Mouse (Mus musculus): ENCODE data around the gene Axin2. TPM values are rescaled to one million over a fixed set of nuclear protein-coding genes. Genes with fewer than 3 reads are reported as not detected.

Axin2 gene
- polyA plus RNA-seq, 1 experiment from 2014 or later, result 6.5 TPM

GRCm38 (mm10) chr11:108923188-108923575, 3.0 kb downstream of the Axin2 start:
- peak overlapping the region; percentile 17 for H3K9ac ChIP-seq (ENCODE audit: low read length)
- peaks cover 43% of the 10 kb centered on the region for H3K4me1 ChIP-seq (replicated peaks; ENCODE audit: control insufficient read depth, insufficient read depth, low read length)
- H3K36me3 ChIP-seq (ENCODE audit: control insufficient read depth, insufficient read depth, low read length), result no peaks in the 10 kb centered on the region
- DNase-seq (ENCODE audit: low spot score), result no peak
- no peaks in the 10 kb centered on the region for H3K9me3 ChIP-seq (ENCODE audit: control insufficient read depth, low read length)
- H3K4me3 ChIP-seq (ENCODE audit: low read depth, low read length), result peak overlapping the region; percentile 83
- 8% methylated on average over 17 of the region's 17 CpGs for WGBS
- H3K4me2 ChIP-seq (ENCODE audit: low read length), result peak overlapping the region; percentile 48
- no peak for ATAC-seq (replicated peaks; ENCODE audit: low FRiP score, low TSS enrichment, low read depth)
- 0 out of 2 replicates have a peak, but pooled peaks cover 3% of the 10 kb centered on the region for H3K27me3 ChIP-seq (replicated peaks; ENCODE audit: control insufficient read depth, insufficient read depth, low read length)
- H3K27ac ChIP-seq (ENCODE audit: low read depth), result no peak overlapping the region

DNA sequence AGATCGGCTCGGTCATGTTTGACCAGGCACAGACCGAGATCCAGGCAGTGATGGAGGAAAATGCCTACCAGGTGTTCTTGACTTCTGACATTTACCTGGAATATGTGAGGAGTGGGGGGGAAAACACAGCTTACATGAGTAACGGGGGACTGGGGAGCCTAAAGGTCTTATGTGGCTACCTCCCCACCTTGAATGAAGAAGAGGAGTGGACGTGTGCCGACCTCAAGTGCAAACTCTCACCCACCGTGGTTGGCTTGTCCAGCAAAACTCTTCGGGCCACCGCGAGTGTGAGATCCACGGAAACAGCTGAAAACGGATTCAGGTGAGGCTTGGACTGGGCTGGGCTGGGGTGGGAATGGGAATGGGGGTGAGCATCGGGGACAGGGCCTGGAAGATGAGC, 3.6 kb downstream of the Axin2 start:
- ATAC-seq (replicated peaks; ENCODE audit: low FRiP score, low TSS enrichment, low read depth), result no peak
- 43% methylated on average over 13 of the region's 13 CpGs for WGBS
- Histone ChIP-seq H3K27ac (ENCODE audit: low read depth) (no peak overlapping the region), H3K9ac (ENCODE audit: low read length) (no peak overlapping the region), H3K9me3 (ENCODE audit: control insufficient read depth, low read length) (no peaks in the 10 kb centered on the region), H3K36me3 (ENCODE audit: control insufficient read depth, insufficient read depth, low read length) (no peaks in the 10 kb centered on the region), H3K27me3 (replicated peaks; ENCODE audit: control insufficient read depth, insufficient read depth, low read length) (0 out of 2 replicates have a peak, but pooled peaks cover 3% of the 10 kb centered on the region), H3K4me2 (ENCODE audit: low read length) (peak overlapping the region; percentile 48), H3K4me1 (replicated peaks; ENCODE audit: control insufficient read depth, insufficient read depth, low read length) (peaks cover 45% of the 10 kb centered on the region), H3K4me3 (ENCODE audit: low read depth, low read length) (peak overlapping the region; percentile 83)
- DNase-seq (ENCODE audit: low spot score), result no peak

- WGBS, result 13% methylated on average over 5 of the region's 5 CpGs
- Histone ChIP-seq H3K9ac (ENCODE audit: low read length) (no peak overlapping the region), H3K4me3 (ENCODE audit: low read depth, low read length) (peak overlapping the region; percentile 8; the same call in 1 of the 2 replicates), H3K36me3 (ENCODE audit: control insufficient read depth, insufficient read depth, low read length) (no peaks in the 10 kb centered on the region), H3K9me3 (ENCODE audit: control insufficient read depth, low read length) (no peaks in the 10 kb centered on the region), H3K27ac (ENCODE audit: low read depth) (no peak overlapping the region), H3K4me1 (replicated peaks; ENCODE audit: control insufficient read depth, insufficient read depth, low read length) (peaks cover 50% of the 10 kb centered on the region), H3K4me2 (ENCODE audit: low read length) (peak overlapping the region; percentile 48), H3K27me3 (replicated peaks; ENCODE audit: control insufficient read depth, insufficient read depth, low read length) (0 out of 2 replicates have a peak, but pooled peaks cover 3% of the 10 kb centered on the region)
- ATAC-seq (replicated peaks; ENCODE audit: low FRiP score, low TSS enrichment, low read depth) (no peak), DNase-seq (ENCODE audit: low spot score) (no peak)
Measured at GRCm38 (mm10) chr11:108924346-108924745, 4.2 kb downstream of the Axin2 start.

GRCm38 (mm10) chr11:108925202-108925601, 5.1 kb downstream of the Axin2 start:
- no peak overlapping the region for H3K27ac ChIP-seq (ENCODE audit: low read depth)
- H3K27me3 ChIP-seq (replicated peaks; ENCODE audit: control insufficient read depth, insufficient read depth, low read length), result 0 out of 2 replicates have a peak, but pooled peaks cover 3% of the 10 kb centered on the region
- H3K4me2 ChIP-seq (ENCODE audit: low read length), result peak overlapping the region; percentile 48
- ATAC-seq (replicated peaks; ENCODE audit: low FRiP score, low TSS enrichment, low read depth), result no peak
- no peaks in the 10 kb centered on the region for H3K9me3 ChIP-seq (ENCODE audit: control insufficient read depth, low read length)
- H3K9ac ChIP-seq (ENCODE audit: low read length), result no peak overlapping the region
- H3K4me3 ChIP-seq (ENCODE audit: low read depth, low read length), result peak overlapping the region; percentile 8; the same call in 1 of the 2 replicates
- DNase-seq (ENCODE audit: low spot score), result peak; percentile 91
- peaks cover 50% of the 10 kb centered on the region for H3K4me1 ChIP-seq (replicated peaks; ENCODE audit: control insufficient read depth, insufficient read depth, low read length)
- WGBS, result 21% methylated on average over 6 of the region's 6 CpGs
- H3K36me3 ChIP-seq (ENCODE audit: control insufficient read depth, insufficient read depth, low read length), result no peaks in the 10 kb centered on the region

- DNase-seq (ENCODE audit: low spot score) (no peak), ATAC-seq (replicated peaks; ENCODE audit: low FRiP score, low TSS enrichment, low read depth) (no peak)
- no peaks in the 10 kb centered on the region for H3K9me3 ChIP-seq (ENCODE audit: control insufficient read depth, low read length)
- WGBS, result 75% methylated on average over 9 of the region's 9 CpGs
- H3K27me3 ChIP-seq (replicated peaks; ENCODE audit: control insufficient read depth, insufficient read depth, low read length), result 0 out of 2 replicates have a peak, but pooled peaks cover 3% of the 10 kb centered on the region
- peaks cover 50% of the 10 kb centered on the region for H3K4me1 ChIP-seq (replicated peaks; ENCODE audit: control insufficient read depth, insufficient read depth, low read length)
- no peak overlapping the region for H3K4me3 ChIP-seq (ENCODE audit: low read depth, low read length)
- no peak overlapping the region for H3K27ac ChIP-seq (ENCODE audit: low read depth)
- H3K36me3 ChIP-seq (ENCODE audit: control insufficient read depth, insufficient read depth, low read length), result peaks cover 3% of the 10 kb centered on the region; the same call in 1 of the 2 replicates
- H3K4me2 ChIP-seq (ENCODE audit: low read length), result no peak overlapping the region
- H3K9ac ChIP-seq (ENCODE audit: low read length), result no peak overlapping the region
Measured at GRCm38 (mm10) chr11:108925826-108926225, 5.7 kb downstream of the Axin2 start.

DNA sequence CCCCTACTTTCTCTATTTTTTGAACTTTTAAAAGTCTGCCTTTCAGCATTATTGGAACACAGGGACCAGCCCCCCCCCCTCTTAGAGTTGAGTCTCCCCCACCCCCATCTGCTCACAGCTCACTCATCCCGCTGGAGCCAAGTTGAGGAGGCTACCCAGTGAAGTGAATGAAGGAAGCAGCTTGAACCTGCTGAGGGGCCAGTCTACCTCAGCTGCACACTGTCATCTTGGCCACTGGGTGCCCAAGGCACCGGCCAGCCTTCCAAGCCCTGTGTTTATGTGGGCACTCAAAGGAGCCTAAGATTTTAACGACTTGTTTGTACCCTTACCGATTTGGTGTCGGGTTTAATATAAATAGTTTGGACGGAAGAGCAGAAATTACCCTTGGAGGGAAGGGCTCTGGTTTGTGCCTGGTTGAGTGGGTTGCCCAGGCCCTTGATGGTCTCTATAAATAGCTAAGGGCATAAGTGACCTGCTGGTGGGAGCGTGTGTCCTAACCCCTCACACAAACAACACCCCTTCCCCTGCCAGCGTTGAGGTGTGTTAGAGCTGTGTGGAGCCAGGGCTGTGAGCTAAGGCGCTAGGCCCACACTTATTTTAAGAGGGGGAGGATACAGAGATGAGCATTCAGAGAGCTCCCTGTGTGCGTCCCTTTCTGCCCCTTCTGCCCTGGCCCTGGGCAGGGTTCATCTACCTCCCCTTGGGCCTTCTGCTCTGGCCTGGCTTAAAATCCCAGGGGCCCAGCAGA, 6.4 kb downstream of the Axin2 start:
- no peak overlapping the region; the same call in 1 of the 2 replicates for H3K4me2 ChIP-seq (ENCODE audit: low read length)
- no peak overlapping the region for H3K9ac ChIP-seq (ENCODE audit: low read length)
- no peaks in the 10 kb centered on the region for H3K9me3 ChIP-seq (ENCODE audit: control insufficient read depth, low read length)
- H3K27me3 ChIP-seq (replicated peaks; ENCODE audit: control insufficient read depth, insufficient read depth, low read length), result 0 out of 2 replicates have a peak, but pooled peaks cover 3% of the 10 kb centered on the region
- ATAC-seq (replicated peaks; ENCODE audit: low FRiP score, low TSS enrichment, low read depth), result no peak
- 47% methylated on average over 10 of the region's 10 CpGs for WGBS
- H3K36me3 ChIP-seq (ENCODE audit: control insufficient read depth, insufficient read depth, low read length), result peaks cover 10% of the 10 kb centered on the region
- H3K4me1 ChIP-seq (replicated peaks; ENCODE audit: control insufficient read depth, insufficient read depth, low read length), result peaks cover 50% of the 10 kb centered on the region
- no peak overlapping the region for H3K4me3 ChIP-seq (ENCODE audit: low read depth, low read length)
- no peak overlapping the region for H3K27ac ChIP-seq (ENCODE audit: low read depth)
- no peak for DNase-seq (ENCODE audit: low spot score)

- 61% methylated on average over 13 of the region's 13 CpGs for WGBS
- peaks cover 15% of the 10 kb centered on the region for H3K36me3 ChIP-seq (ENCODE audit: control insufficient read depth, insufficient read depth, low read length)
- no peak overlapping the region for H3K4me2 ChIP-seq (ENCODE audit: low read length)
- 0 out of 2 replicates have a peak, but pooled peaks cover 3% of the 10 kb centered on the region for H3K27me3 ChIP-seq (replicated peaks; ENCODE audit: control insufficient read depth, insufficient read depth, low read length)
- H3K4me3 ChIP-seq (ENCODE audit: low read depth, low read length), result no peak overlapping the region
- H3K9me3 ChIP-seq (ENCODE audit: control insufficient read depth, low read length), result no peaks in the 10 kb centered on the region
- DNase-seq (ENCODE audit: low spot score), result no peak
- no peak overlapping the region for H3K9ac ChIP-seq (ENCODE audit: low read length)
- ATAC-seq (replicated peaks; ENCODE audit: low FRiP score, low TSS enrichment, low read depth), result no peak
- H3K4me1 ChIP-seq (replicated peaks; ENCODE audit: control insufficient read depth, insufficient read depth, low read length), result peaks cover 50% of the 10 kb centered on the region
- H3K27ac ChIP-seq (ENCODE audit: low read depth), result no peak overlapping the region
Measured at GRCm38 (mm10) chr11:108927093-108927444, 6.9 kb downstream of the Axin2 start.

GRCm38 (mm10) chr11:108928096-108928495, 7.9 kb downstream of the Axin2 start:
- Histone ChIP-seq H3K27me3 (replicated peaks; ENCODE audit: control insufficient read depth, insufficient read depth, low read length) (0 out of 2 replicates have a peak, but pooled peaks cover 3% of the 10 kb centered on the region), H3K4me2 (ENCODE audit: low read length) (no peak overlapping the region), H3K9me3 (ENCODE audit: control insufficient read depth, low read length) (no peaks in the 10 kb centered on the region), H3K36me3 (ENCODE audit: control insufficient read depth, insufficient read depth, low read length) (peaks cover 26% of the 10 kb centered on the region), H3K4me1 (replicated peaks; ENCODE audit: control insufficient read depth, insufficient read depth, low read length) (peaks cover 50% of the 10 kb centered on the region), H3K9ac (ENCODE audit: low read length) (no peak overlapping the region), H3K27ac (ENCODE audit: low read depth) (no peak overlapping the region), H3K4me3 (ENCODE audit: low read depth, low read length) (no peak overlapping the region)
- DNase-seq (ENCODE audit: low spot score), result no peak
- WGBS, result 47% methylated on average over 8 of the region's 8 CpGs
- no peak for ATAC-seq (replicated peaks; ENCODE audit: low FRiP score, low TSS enrichment, low read depth)

DNA sequence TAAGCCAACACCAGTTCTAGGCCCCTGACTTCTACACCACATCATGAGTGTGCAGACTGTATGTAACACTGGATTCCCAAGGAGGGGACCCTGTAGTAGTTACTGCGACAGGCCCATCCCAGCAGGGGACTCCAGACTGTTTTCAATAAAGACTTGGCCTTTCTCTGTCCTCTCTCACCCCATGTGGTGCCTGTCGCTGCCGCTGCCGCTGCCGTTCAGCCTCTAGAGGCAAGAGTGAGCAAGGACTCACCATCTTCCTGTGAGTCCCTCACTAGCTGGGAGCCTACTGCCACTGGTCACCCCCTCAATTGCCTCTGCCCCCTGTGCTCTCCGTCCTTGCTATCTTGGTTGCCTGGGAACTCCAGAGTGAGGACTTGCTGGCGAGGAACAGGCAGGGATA, 8.6 kb downstream of the Axin2 start:
- DNase-seq (ENCODE audit: low spot score) (no peak), ATAC-seq (replicated peaks; ENCODE audit: low FRiP score, low TSS enrichment, low read depth) (no peak)
- Histone ChIP-seq H3K4me1 (replicated peaks; ENCODE audit: control insufficient read depth, insufficient read depth, low read length) (peaks cover 44% of the 10 kb centered on the region), H3K9me3 (ENCODE audit: control insufficient read depth, low read length) (no peaks in the 10 kb centered on the region), H3K27ac (ENCODE audit: low read depth) (no peak overlapping the region), H3K36me3 (ENCODE audit: control insufficient read depth, insufficient read depth, low read length) (peaks cover 29% of the 10 kb centered on the region), H3K9ac (ENCODE audit: low read length) (no peak overlapping the region), H3K4me3 (ENCODE audit: low read depth, low read length) (no peak overlapping the region), H3K27me3 (replicated peaks; ENCODE audit: control insufficient read depth, insufficient read depth, low read length) (0 out of 2 replicates have a peak, but pooled peaks cover under 1% of the 10 kb centered on the region), H3K4me2 (ENCODE audit: low read length) (no peak overlapping the region)
- WGBS, result 41% methylated on average over 7 of the region's 7 CpGs

All from intestine, embryonic 14.5 days (tissue).